Mouse (Mus musculus) embryonic fibroblast, embryonic 13.5 days (primary cell): ENCODE data around the gene Oxsm.

Source experiments
- CTCF ChIP-seq: IDR thresholded peaks from 2 replicates; pipeline ENCODE4 v1.5.1; 2011; ENCODE audit warnings: mild to moderate bottlenecking, control low read depth, low read length, moderate library complexity, borderline replicate concordance; ENCODE audit not compliant: insufficient read depth
- POLR2A ChIP-seq: IDR thresholded peaks from 2 replicates; pipeline ENCODE4 v1.6.1; 2011; ENCODE audit warnings: low read depth, mild to moderate bottlenecking, control low read depth, low read length, moderate library complexity

DNA sequence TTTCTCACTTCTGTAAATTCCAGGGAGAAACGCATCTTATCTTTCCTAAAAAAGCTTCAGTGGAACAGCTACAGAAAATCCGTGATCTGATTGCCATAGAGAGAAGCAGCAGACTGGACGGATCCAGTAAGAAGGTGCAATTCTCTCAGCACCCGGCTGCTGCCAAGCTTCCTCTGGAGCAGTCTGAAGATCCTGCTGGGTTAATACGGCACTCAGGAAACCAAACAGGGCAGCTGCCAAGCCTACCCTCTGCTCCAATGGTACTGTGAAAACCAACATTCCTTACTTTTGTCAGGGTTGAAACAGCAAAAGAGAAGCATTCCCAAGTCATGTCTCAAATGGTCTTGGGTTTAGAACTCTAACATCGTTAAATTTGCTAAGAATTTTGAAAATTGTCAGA is 10.9 kb upstream of the Oxsm start:
- TF ChIP-seq CTCF = no peak
- TF ChIP-seq POLR2A = no peak
